Mouse (Mus musculus) MEL (cell line): ENCODE data around the gene Tufm.

Source experiments
- CTCF ChIP-seq, 3 experiments: IDR thresholded peaks in 2 of 3; conservative IDR thresholded peaks in 1 of 3; 2 replicates each; pipeline ENCODE4 v1.5.1; 2011 to 2012; ENCODE audit warnings: low read length in 3 of 3, low read depth in 2 of 3, mild to moderate bottlenecking in 2 of 3, improper control_type of control experiment in 1 of 3, inconsistent platforms in 1 of 3, mixed read lengths in 1 of 3, moderate library complexity in 1 of 3; ENCODE audit not compliant: control insufficient read depth in 1 of 3, insufficient read depth in 1 of 3, poor library complexity in 1 of 3, severe bottlenecking in 1 of 3
- EP300 ChIP-seq, 2 experiments: IDR thresholded peaks; 2 replicates each; pipeline ENCODE4 v1.6.1; 2011; ENCODE audit warnings: improper control_type of control experiment in 2 of 2, low read length in 2 of 2, low read depth in 1 of 2, mild to moderate bottlenecking in 1 of 2
- NELFE ChIP-seq: IDR thresholded peaks from 2 replicates; pipeline ENCODE4 v1.6.1; 2011; ENCODE audit warnings: low read depth, low read length, improper control_type of control experiment
- ZKSCAN1 ChIP-seq: IDR thresholded peaks from 2 replicates; pipeline ENCODE4 v1.6.1; 2012; ENCODE audit warnings: low read depth, mild to moderate bottlenecking, inconsistent platforms, low read length, improper control_type of control experiment, moderate library complexity

GRCm38 (mm10) chr7:126536466-126536865 is 49.3 kb downstream of the Tufm start:
- TF ChIP-seq ZKSCAN1: no peak
- no peak for TF ChIP-seq EP300 (IDR thresholded peaks at IDR 0.05; ENCODE audit: low read depth in 1 of 2, low read length in 2 of 2)
- TF ChIP-seq CTCF (IDR thresholded peaks at IDR 0.05 in 2 of 3, conservative IDR thresholded peaks at IDR 0.05 in 1 of 3; ENCODE audit: control insufficient read depth in 1 of 3, insufficient read depth in 1 of 3, low read depth in 2 of 3, low read length in 3 of 3, poor library complexity in 1 of 3, severe bottlenecking in 1 of 3): no peak
- TF ChIP-seq NELFE: no peak
